Mouse (Mus musculus): ENCODE results near the gene Lpp. TPM values are rescaled to one million over a fixed set of nuclear protein-coding genes. Genes with fewer than 3 reads are reported as not detected.
A peak's percentile ranks its signal among the peaks of the same experiment; 100 is the strongest.

The Lpp gene
- polyA plus RNA-seq, 1 experiment = 10.5 TPM

DNA sequence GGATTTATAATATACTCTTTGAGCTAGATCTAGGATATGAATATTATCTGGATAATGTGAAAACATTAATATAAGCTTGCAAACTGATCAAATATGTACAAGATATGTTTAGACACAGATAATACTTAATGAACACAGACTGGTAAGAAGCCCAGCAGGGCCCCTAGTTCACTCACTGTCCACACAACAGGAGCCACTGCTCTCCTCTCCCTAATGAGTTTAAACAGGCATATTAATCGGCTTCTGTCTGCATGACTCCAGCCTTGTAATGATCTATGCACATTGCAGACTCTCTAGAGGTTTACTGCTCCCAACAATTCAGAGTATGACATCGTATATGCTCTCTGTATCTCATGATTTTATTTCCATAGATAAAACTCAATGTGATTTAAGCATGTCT lies 243.6 kb downstream of the Lpp start:
- H3K27ac ChIP-seq (ENCODE audit: insufficient read depth, low read depth, low read length) = no peak overlapping the region
- H3K4me1 ChIP-seq (ENCODE audit: control insufficient read depth, insufficient read depth, low read length) = peaks cover 48% of the 10 kb centered on the region
- H3K4me3 ChIP-seq (ENCODE audit: insufficient read depth, low read length) = no peak overlapping the region
- TF ChIP-seq POLR2A (IDR thresholded peaks at IDR 0.05; ENCODE audit: borderline replicate concordance, low read depth, low read length) = no peak
- TF ChIP-seq CTCF (IDR thresholded peaks at IDR 0.05; ENCODE audit: low read depth, low read length) = no peak

DNA sequence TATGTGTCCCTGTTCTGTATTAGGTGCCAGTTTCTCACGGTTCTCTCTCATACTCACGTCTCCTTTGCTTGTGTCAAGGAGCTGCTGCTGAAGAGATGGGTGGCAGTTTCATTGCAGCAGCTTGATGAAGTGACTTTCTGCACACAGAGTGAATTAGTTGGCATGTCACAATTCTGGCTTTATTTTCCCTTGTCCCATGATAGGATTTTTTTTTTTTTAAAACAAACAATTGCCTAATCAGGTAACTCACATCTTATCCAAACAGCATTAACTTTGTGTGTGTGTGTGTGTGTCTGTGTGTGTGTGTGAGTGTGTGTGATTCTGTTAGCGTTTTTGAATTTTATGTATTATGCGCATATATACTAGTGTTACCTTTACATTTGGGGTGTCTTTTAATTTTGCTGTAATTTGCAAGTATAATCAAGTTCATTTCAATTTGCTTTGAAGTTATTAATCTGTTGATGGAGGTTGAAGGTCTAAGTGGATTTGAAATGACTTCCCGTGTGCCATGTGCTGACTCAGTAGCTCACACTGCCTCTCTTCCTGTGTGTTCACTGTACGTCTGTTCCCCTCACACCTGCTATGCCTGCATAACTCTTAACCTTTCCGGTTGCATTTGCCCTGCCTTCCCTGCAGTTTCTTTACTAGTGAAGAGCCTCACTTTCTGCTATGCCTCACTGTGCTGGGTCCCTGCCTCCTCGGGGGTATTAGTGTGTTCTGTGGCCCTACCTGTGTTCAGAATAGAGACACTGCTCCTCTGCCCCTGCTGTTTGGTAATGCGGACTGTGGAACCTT lies 247.9 kb downstream of the Lpp start:
- TF ChIP-seq CTCF (IDR thresholded peaks at IDR 0.05; ENCODE audit: low read depth, low read length) = no peak
- no peak for TF ChIP-seq POLR2A (IDR thresholded peaks at IDR 0.05; ENCODE audit: borderline replicate concordance, low read depth, low read length)
- Histone ChIP-seq H3K27ac (ENCODE audit: insufficient read depth, low read depth, low read length) (no peak overlapping the region), H3K4me3 (ENCODE audit: insufficient read depth, low read length) (no peak overlapping the region), H3K4me1 (ENCODE audit: control insufficient read depth, insufficient read depth, low read length) (peaks cover 39% of the 10 kb centered on the region)

DNA sequence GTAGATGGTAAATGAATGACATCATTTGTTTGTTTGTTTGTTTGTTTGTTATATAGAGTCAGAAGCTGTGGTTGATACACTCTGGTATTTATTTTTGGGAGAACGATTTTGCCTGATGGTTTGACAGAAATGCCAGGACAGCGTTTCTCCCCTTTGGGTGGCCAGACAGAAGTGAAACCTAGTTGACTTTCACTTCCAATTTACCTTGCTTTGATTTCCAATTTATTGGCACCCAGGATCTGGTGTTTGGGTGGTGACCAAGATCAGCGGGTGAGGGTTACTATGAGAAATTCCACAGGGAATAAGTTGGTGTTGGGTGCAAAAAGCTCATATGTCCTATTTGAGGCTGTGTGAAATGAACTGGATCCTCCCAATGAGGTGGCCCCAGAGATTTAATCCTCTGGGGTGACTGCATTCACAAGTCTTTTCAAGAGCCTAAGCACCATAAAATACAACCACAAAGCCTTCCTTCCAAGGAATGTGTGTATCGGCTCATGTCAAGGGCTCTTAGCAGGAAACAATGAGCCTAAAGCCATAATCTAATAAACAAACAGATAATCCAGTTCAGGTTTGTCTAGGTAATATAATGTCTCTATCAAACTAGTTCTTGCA lies 249.8 kb downstream of the Lpp start:
- no peak overlapping the region for H3K27ac ChIP-seq (ENCODE audit: insufficient read depth, low read depth, low read length)
- TF ChIP-seq CTCF (IDR thresholded peaks at IDR 0.05; ENCODE audit: low read depth, low read length) (no peak), POLR2A (IDR thresholded peaks at IDR 0.05; ENCODE audit: borderline replicate concordance, low read depth, low read length) (no peak)
- H3K4me3 ChIP-seq (ENCODE audit: insufficient read depth, low read length) = no peak overlapping the region
- H3K4me1 ChIP-seq (ENCODE audit: control insufficient read depth, insufficient read depth, low read length) = peaks cover 29% of the 10 kb centered on the region

DNA sequence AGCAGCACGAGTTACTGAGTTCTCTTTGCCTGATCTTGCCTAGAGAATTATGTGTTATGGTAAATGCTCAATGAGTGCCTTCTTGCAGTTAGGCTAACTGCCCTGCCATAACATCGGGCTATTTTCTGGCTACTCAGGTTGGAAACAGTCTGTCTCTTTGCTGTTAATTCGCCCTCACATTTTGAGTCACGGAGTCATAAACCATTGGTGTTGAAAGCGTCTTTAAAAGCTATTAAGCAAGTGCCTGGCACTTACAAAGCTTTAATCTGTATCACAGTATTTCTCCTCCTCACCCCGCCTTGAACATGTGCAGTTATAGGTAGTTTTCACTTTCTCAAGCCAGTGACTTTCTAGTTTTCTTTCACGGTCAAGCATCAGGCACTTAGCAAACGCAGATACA lies 250.8 kb downstream of the Lpp start:
- TF ChIP-seq CTCF (IDR thresholded peaks at IDR 0.05; ENCODE audit: low read depth, low read length) = no peak
- TF ChIP-seq POLR2A (IDR thresholded peaks at IDR 0.05; ENCODE audit: borderline replicate concordance, low read depth, low read length) = no peak
- H3K4me3 ChIP-seq (ENCODE audit: insufficient read depth, low read length) = no peak overlapping the region
- peaks cover 24% of the 10 kb centered on the region for H3K4me1 ChIP-seq (ENCODE audit: control insufficient read depth, insufficient read depth, low read length)
- H3K27ac ChIP-seq (ENCODE audit: insufficient read depth, low read depth, low read length) = no peak overlapping the region

DNA sequence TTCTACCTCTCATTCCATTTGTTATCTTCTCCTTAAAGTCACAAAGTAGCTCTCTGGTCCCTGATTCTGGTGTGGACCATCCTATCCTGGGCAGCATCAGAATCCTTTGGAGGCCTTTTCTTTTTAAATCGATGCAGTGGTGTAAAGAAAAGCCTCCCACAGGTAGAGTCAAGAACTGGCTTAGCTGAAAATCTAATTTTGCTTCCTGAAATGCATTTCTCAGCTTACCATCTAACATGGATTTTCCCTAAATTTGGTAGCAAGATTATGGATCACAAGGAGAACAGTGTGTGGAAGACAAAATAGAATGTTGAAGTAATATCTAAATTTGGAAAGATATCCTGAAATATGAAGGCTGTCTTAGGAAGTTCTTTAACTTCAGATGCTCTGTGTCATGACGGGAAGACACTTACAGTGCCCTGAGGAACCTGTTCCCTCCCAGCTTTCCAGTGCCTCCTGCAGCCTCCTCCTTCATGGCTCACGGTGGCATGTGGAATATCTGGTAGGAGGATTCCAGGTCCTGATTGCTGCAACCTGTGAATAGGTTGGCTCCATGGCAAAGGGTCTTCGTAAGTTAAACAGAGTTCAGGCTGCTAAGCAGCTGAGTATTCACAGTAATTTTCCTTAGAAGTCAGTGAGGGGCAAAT lies 251.6 kb downstream of the Lpp start:
- Histone ChIP-seq H3K4me3 (ENCODE audit: insufficient read depth, low read length) (no peak overlapping the region), H3K4me1 (ENCODE audit: control insufficient read depth, insufficient read depth, low read length) (peaks cover 22% of the 10 kb centered on the region), H3K27ac (ENCODE audit: insufficient read depth, low read depth, low read length) (no peak overlapping the region)
- no peak for TF ChIP-seq CTCF (IDR thresholded peaks at IDR 0.05; ENCODE audit: low read depth, low read length)
- TF ChIP-seq POLR2A (IDR thresholded peaks at IDR 0.05; ENCODE audit: borderline replicate concordance, low read depth, low read length) = no peak

DNA sequence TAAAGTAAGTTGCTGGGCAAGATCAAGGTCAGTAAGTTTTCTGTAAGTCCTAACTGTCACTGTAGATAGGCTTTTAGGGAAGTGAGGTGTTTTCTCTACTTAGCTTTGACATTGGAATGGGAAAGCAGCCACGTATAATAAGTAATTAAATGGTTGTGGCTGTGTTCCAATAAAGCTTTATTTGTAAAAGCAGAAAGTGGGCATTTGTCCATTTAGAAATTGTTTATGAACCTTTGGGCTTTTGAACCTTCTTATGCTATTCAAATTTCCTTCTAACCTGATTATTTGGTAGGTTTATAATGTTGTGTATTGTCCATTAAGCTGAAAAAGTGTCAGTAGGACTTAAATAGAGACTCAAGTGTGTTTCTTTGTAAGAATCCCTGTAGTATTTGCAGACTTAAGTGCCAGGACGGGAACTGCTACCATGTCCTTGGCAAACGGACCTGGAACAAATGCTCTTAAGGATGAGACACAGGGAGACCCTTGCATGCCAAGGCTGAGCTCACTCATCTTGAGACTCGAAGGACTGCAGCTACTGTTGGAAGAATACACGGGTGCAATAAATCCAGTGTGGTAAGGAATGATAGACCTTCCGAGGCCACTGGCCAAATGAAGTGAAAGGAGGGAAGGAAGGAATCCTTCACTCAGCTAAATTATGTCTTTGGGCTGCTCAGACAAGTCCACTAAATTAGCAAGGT lies 252.7 kb downstream of the Lpp start:
- no peak overlapping the region for H3K4me3 ChIP-seq (ENCODE audit: insufficient read depth, low read length)
- no peak overlapping the region for H3K27ac ChIP-seq (ENCODE audit: insufficient read depth, low read depth, low read length)
- peaks cover 14% of the 10 kb centered on the region for H3K4me1 ChIP-seq (ENCODE audit: control insufficient read depth, insufficient read depth, low read length)
- TF ChIP-seq CTCF (IDR thresholded peaks at IDR 0.05; ENCODE audit: low read depth, low read length) (no peak), POLR2A (IDR thresholded peaks at IDR 0.05; ENCODE audit: borderline replicate concordance, low read depth, low read length) (no peak)

DNA sequence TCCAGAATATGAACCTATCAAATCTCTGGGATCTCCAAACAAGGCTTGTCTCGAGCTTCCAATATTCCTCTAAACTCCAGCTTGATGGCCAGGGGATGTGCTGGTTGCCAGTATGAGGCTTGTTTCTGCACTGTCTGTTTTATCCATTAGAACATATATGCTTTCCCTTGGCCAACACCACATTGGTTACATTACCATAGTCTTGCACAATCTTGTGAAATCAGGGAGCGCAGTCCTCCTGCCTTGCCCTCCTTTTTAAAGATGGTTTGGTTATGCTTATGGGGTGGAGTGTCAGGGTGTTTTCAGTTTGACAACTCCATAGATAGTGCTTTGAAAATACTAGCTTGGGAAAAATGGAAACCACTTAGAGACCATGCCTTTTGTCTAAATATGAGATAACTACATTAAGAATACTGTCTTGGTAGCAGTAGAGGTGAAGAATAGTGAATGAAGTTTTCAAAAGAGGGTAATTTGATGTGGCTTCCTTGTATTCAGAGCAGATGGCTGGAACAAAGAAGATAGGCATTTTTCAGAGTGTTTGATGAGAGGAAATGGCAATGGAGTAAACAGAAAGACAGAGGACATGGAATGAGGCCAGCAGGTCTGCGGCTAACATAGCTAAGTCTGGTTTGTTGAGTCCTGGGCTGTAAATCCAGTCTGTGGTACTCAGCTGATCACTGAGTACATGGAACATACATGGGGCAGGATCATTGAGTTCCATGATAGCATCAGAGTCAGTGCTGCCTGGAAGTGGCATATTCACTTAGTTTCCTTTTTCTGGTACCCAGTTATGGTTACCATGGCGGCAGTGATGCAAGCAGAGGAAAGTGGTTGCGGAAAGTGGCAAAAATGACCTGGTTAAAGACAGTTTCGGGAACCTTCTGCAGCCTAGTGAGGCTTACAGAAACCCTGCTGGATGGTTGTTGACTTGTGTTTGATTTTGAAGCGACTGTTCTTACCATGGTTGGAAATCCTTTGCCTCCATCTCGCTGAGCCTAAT lies 258.6 kb downstream of the Lpp start:
- Histone ChIP-seq H3K27ac (ENCODE audit: insufficient read depth, low read depth, low read length) (no peak overlapping the region), H3K4me1 (ENCODE audit: control insufficient read depth, insufficient read depth, low read length) (peaks cover 38% of the 10 kb centered on the region), H3K4me3 (ENCODE audit: insufficient read depth, low read length) (no peak overlapping the region)
- TF ChIP-seq POLR2A (IDR thresholded peaks at IDR 0.05; ENCODE audit: borderline replicate concordance, low read depth, low read length) (no peak), CTCF (IDR thresholded peaks at IDR 0.05; ENCODE audit: low read depth, low read length) (no peak)

DNA sequence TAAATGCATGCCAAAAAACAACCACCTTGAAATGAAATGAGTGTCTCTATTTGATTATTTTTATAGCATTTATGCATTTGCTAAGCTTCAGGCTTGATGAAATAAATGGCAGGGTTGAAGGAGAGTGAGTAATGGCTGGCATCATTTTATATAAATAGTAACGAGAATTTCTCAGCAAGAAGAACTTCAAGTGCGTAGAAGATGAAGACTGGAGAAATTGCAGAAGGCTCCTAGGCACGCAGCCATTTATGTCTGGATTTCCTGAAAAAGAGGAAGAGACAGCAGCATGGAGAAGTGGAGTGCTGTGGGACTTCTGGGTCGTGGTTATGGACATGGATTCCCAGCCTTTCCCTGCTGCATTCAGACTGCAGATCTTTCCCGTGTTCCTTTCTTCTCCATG lies 259.7 kb downstream of the Lpp start:
- H3K4me1 ChIP-seq (ENCODE audit: control insufficient read depth, insufficient read depth, low read length) = peaks cover 41% of the 10 kb centered on the region
- TF ChIP-seq POLR2A (IDR thresholded peaks at IDR 0.05; ENCODE audit: borderline replicate concordance, low read depth, low read length) (no peak), CTCF (IDR thresholded peaks at IDR 0.05; ENCODE audit: low read depth, low read length) (no peak)
- no peak overlapping the region for H3K4me3 ChIP-seq (ENCODE audit: insufficient read depth, low read length)
- H3K27ac ChIP-seq (ENCODE audit: insufficient read depth, low read depth, low read length) = peak overlapping the region; percentile 47

DNA sequence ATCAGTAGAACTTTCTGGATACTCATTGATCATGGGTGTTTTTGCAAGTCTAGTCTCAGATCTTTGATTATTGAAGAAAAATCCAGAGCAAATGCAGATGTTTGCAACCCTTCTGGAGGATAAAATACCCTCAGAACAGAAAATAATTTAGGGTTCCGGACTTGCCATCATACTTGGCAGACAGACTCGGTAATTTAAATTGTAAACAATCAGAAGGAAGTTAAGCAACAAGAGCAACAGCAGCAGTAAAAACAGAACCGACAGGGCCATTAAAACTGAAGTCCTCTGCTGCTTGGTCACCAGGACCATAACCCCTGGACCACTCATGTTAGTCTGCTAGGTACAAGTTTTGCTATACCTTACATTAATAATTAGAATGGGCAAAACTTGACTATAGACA lies 261.8 kb downstream of the Lpp start:
- Histone ChIP-seq H3K4me3 (ENCODE audit: insufficient read depth, low read length) (no peak overlapping the region), H3K4me1 (ENCODE audit: control insufficient read depth, insufficient read depth, low read length) (peaks cover 41% of the 10 kb centered on the region), H3K27ac (ENCODE audit: insufficient read depth, low read depth, low read length) (no peak overlapping the region)
- TF ChIP-seq CTCF (IDR thresholded peaks at IDR 0.05; ENCODE audit: low read depth, low read length) = no peak
- TF ChIP-seq POLR2A (IDR thresholded peaks at IDR 0.05; ENCODE audit: borderline replicate concordance, low read depth, low read length) = no peak

Measured in bone marrow macrophage, adult 2 months (primary cell).